Mouse (Mus musculus) bone marrow, adult 2 months (tissue): Measurements from ENCODE around the gene Gpr149.

ENCODE experiments used
- CTCF ChIP-seq: fragments of 200-500 bp; IDR thresholded peaks from 2 replicates; pipeline ENCODE4 v1.5.1; 2011; ENCODE audit warnings: low read length, control low read depth; ENCODE audit not compliant: control insufficient read depth, insufficient read depth
- POLR2A ChIP-seq: fragments of 200-500 bp; IDR thresholded peaks from 2 replicates; pipeline ENCODE4 v1.6.1; 2011; ENCODE audit warnings: low read depth, mild to moderate bottlenecking, control low read depth, low read length, borderline replicate concordance; ENCODE audit not compliant: control insufficient read depth

DNA sequence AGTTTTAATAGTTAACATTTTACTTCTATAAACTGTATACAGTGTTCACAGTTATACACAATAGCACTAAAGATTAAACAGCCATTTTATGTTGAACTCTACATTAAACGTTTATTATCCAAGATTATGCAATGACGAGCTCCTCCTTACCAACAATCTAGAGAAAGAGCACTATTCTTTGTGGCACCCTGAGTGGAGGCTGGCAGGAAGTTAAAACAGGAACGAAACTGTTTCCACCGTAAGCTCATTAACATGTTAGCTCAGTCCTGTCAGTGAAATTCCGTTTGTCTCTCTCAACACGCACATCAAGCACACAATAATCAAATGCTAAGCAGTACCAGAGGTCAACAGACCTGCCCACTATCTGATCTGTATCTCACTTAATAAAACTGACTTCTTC lies 112.4 kb downstream of the Gpr149 start:
- TF ChIP-seq CTCF = no peak
- no peak for TF ChIP-seq POLR2A
